Mouse (Mus musculus): Measurements from ENCODE around the gene Uchl1. TPM values are rescaled to one million over a fixed set of nuclear protein-coding genes. Genes with fewer than 3 reads are reported as not detected.

Gene Uchl1
- polyA plus RNA-seq, 1 experiment from 2014 or later, result 1,858 TPM

GRCm38 (mm10) chr5:66718880-66719279, 43.0 kb downstream of the Uchl1 start:
- no peak for ATAC-seq

GRCm38 (mm10) chr5:66720921-66721320, 45.0 kb downstream of the Uchl1 start:
- Histone ChIP-seq H3K9ac (ENCODE audit: low read depth, low read length) (no peak overlapping the region), H3K27ac (ENCODE audit: low read depth, low read length) (no peak overlapping the region), H3K4me3 (ENCODE audit: low read length) (no peak overlapping the region), H3K9me3 (ENCODE audit: control insufficient read depth, low read length) (no peaks in the 10 kb centered on the region), H3K4me1 (ENCODE audit: control insufficient read depth, insufficient read depth, low read depth, low read length) (no peaks in the 10 kb centered on the region), H3K36me3 (ENCODE audit: control insufficient read depth, insufficient read depth, low read length) (no peaks in the 10 kb centered on the region), H3K4me2 (ENCODE audit: low read length) (no peak overlapping the region), H3K27me3 (replicated peaks; ENCODE audit: control insufficient read depth, insufficient read depth, low read length) (no peaks in the 10 kb centered on the region)
- 16% methylated on average over 5 of the region's 5 CpGs for WGBS
- ATAC-seq, result no peak

More at GRCm38 (mm10) chr5:66718880-66719279, 43.0 kb downstream of the Uchl1 start:
- no peaks in the 10 kb centered on the region for H3K4me1 ChIP-seq (ENCODE audit: control insufficient read depth, insufficient read depth, low read depth, low read length)
- H3K4me3 ChIP-seq (ENCODE audit: low read length), result no peak overlapping the region
- no peak overlapping the region for H3K4me2 ChIP-seq (ENCODE audit: low read length)
- H3K27ac ChIP-seq (ENCODE audit: low read depth, low read length), result no peak overlapping the region
- H3K36me3 ChIP-seq (ENCODE audit: control insufficient read depth, insufficient read depth, low read length), result no peaks in the 10 kb centered on the region
- no peak overlapping the region for H3K9ac ChIP-seq (ENCODE audit: low read depth, low read length)
- H3K9me3 ChIP-seq (ENCODE audit: control insufficient read depth, low read length), result no peaks in the 10 kb centered on the region
- WGBS, result 73% methylated on average over 7 of the region's 7 CpGs
- H3K27me3 ChIP-seq (replicated peaks; ENCODE audit: control insufficient read depth, insufficient read depth, low read length), result no peaks in the 10 kb centered on the region

- Histone ChIP-seq H3K27ac (ENCODE audit: low read depth, low read length) (no peak overlapping the region), H3K4me2 (ENCODE audit: low read length) (no peak overlapping the region), H3K4me3 (ENCODE audit: low read length) (no peak overlapping the region), H3K4me1 (ENCODE audit: control insufficient read depth, insufficient read depth, low read depth, low read length) (no peaks in the 10 kb centered on the region), H3K27me3 (replicated peaks; ENCODE audit: control insufficient read depth, insufficient read depth, low read length) (no peaks in the 10 kb centered on the region), H3K9ac (ENCODE audit: low read depth, low read length) (no peak overlapping the region), H3K9me3 (ENCODE audit: control insufficient read depth, low read length) (no peaks in the 10 kb centered on the region), H3K36me3 (ENCODE audit: control insufficient read depth, insufficient read depth, low read length) (no peaks in the 10 kb centered on the region)
- WGBS, result 69% methylated on average over 9 of the region's 9 CpGs
- ATAC-seq, result no peak
Observed at GRCm38 (mm10) chr5:66722586-66722985, 46.7 kb downstream of the Uchl1 start.

GRCm38 (mm10) chr5:66723037-66723436, 47.1 kb downstream of the Uchl1 start:
- H3K36me3 ChIP-seq (ENCODE audit: control insufficient read depth, insufficient read depth, low read length), result no peaks in the 10 kb centered on the region
- WGBS, result 45% methylated on average over 4 of the region's 4 CpGs
- no peak for ATAC-seq
- no peaks in the 10 kb centered on the region for H3K27me3 ChIP-seq (replicated peaks; ENCODE audit: control insufficient read depth, insufficient read depth, low read length)
- no peak overlapping the region for H3K4me2 ChIP-seq (ENCODE audit: low read length)
- H3K9me3 ChIP-seq (ENCODE audit: control insufficient read depth, low read length), result no peaks in the 10 kb centered on the region
- H3K27ac ChIP-seq (ENCODE audit: low read depth, low read length), result no peak overlapping the region
- no peaks in the 10 kb centered on the region for H3K4me1 ChIP-seq (ENCODE audit: control insufficient read depth, insufficient read depth, low read depth, low read length)
- H3K9ac ChIP-seq (ENCODE audit: low read depth, low read length), result no peak overlapping the region
- H3K4me3 ChIP-seq (ENCODE audit: low read length), result no peak overlapping the region

- no peaks in the 10 kb centered on the region for H3K36me3 ChIP-seq (ENCODE audit: control insufficient read depth, insufficient read depth, low read length)
- H3K4me2 ChIP-seq (ENCODE audit: low read length), result no peak overlapping the region
- no peak for ATAC-seq
- no peaks in the 10 kb centered on the region for H3K9me3 ChIP-seq (ENCODE audit: control insufficient read depth, low read length)
- WGBS, result 81% methylated on average over 3 of the region's 3 CpGs
- H3K4me1 ChIP-seq (ENCODE audit: control insufficient read depth, insufficient read depth, low read depth, low read length), result no peaks in the 10 kb centered on the region
- no peaks in the 10 kb centered on the region for H3K27me3 ChIP-seq (replicated peaks; ENCODE audit: control insufficient read depth, insufficient read depth, low read length)
- H3K4me3 ChIP-seq (ENCODE audit: low read length), result no peak overlapping the region
- no peak overlapping the region for H3K27ac ChIP-seq (ENCODE audit: low read depth, low read length)
- H3K9ac ChIP-seq (ENCODE audit: low read depth, low read length), result no peak overlapping the region
Observed at GRCm38 (mm10) chr5:66723626-66724025, 47.7 kb downstream of the Uchl1 start.

- no peaks in the 10 kb centered on the region for H3K9me3 ChIP-seq (ENCODE audit: control insufficient read depth, low read length)
- peaks cover 3% of the 10 kb centered on the region for H3K4me1 ChIP-seq (ENCODE audit: control insufficient read depth, insufficient read depth, low read depth, low read length)
- ATAC-seq, result no peak
- no peaks in the 10 kb centered on the region for H3K36me3 ChIP-seq (ENCODE audit: control insufficient read depth, insufficient read depth, low read length)
- no peak overlapping the region for H3K27ac ChIP-seq (ENCODE audit: low read depth, low read length)
- H3K4me3 ChIP-seq (ENCODE audit: low read length), result no peak overlapping the region
- 91% methylated on average over 4 of the region's 4 CpGs for WGBS
- H3K27me3 ChIP-seq (replicated peaks; ENCODE audit: control insufficient read depth, insufficient read depth, low read length), result no peaks in the 10 kb centered on the region
- H3K9ac ChIP-seq (ENCODE audit: low read depth, low read length), result no peak overlapping the region
- no peak overlapping the region for H3K4me2 ChIP-seq (ENCODE audit: low read length)
Observed at GRCm38 (mm10) chr5:66729306-66729705, 53.4 kb downstream of the Uchl1 start.

- no peak overlapping the region for H3K9ac ChIP-seq (ENCODE audit: low read depth, low read length)
- H3K36me3 ChIP-seq (ENCODE audit: control insufficient read depth, insufficient read depth, low read length), result no peaks in the 10 kb centered on the region
- peak overlapping the region; percentile 27 for H3K4me2 ChIP-seq (ENCODE audit: low read length)
- no peaks in the 10 kb centered on the region for H3K9me3 ChIP-seq (ENCODE audit: control insufficient read depth, low read length)
- peak overlapping the region; percentile 39; the same call in 1 of the 2 replicates for H3K27ac ChIP-seq (ENCODE audit: low read depth, low read length)
- H3K4me1 ChIP-seq (ENCODE audit: control insufficient read depth, insufficient read depth, low read depth, low read length), result peaks cover 3% of the 10 kb centered on the region
- ATAC-seq, result peak; percentile 95
- 17% methylated on average over 11 of the region's 11 CpGs for WGBS
- H3K4me3 ChIP-seq (ENCODE audit: low read length), result no peak overlapping the region
- H3K27me3 ChIP-seq (replicated peaks; ENCODE audit: control insufficient read depth, insufficient read depth, low read length), result no peaks in the 10 kb centered on the region
Observed at GRCm38 (mm10) chr5:66730621-66731301, 54.9 kb downstream of the Uchl1 start.

- no peak for ATAC-seq
- Histone ChIP-seq H3K4me3 (ENCODE audit: low read length) (no peak overlapping the region), H3K4me2 (ENCODE audit: low read length) (peak overlapping the region; percentile 27), H3K4me1 (ENCODE audit: control insufficient read depth, insufficient read depth, low read depth, low read length) (peaks cover 3% of the 10 kb centered on the region), H3K27ac (ENCODE audit: low read depth, low read length) (peak overlapping the region; percentile 39; the same call in 1 of the 2 replicates), H3K9ac (ENCODE audit: low read depth, low read length) (no peak overlapping the region), H3K36me3 (ENCODE audit: control insufficient read depth, insufficient read depth, low read length) (no peaks in the 10 kb centered on the region), H3K9me3 (ENCODE audit: control insufficient read depth, low read length) (no peaks in the 10 kb centered on the region), H3K27me3 (replicated peaks; ENCODE audit: control insufficient read depth, insufficient read depth, low read length) (no peaks in the 10 kb centered on the region)
- 22% methylated on average over 1 of the region's 1 CpGs for WGBS
Observed at GRCm38 (mm10) chr5:66731302-66731697, 55.4 kb downstream of the Uchl1 start.

GRCm38 (mm10) chr5:66733556-66733955, 57.7 kb downstream of the Uchl1 start:
- H3K27me3 ChIP-seq (replicated peaks; ENCODE audit: control insufficient read depth, insufficient read depth, low read length), result no peaks in the 10 kb centered on the region
- peaks cover 3% of the 10 kb centered on the region for H3K4me1 ChIP-seq (ENCODE audit: control insufficient read depth, insufficient read depth, low read depth, low read length)
- no peaks in the 10 kb centered on the region for H3K36me3 ChIP-seq (ENCODE audit: control insufficient read depth, insufficient read depth, low read length)
- WGBS, result 95% methylated on average over 1 of the region's 1 CpGs
- H3K9me3 ChIP-seq (ENCODE audit: control insufficient read depth, low read length), result no peaks in the 10 kb centered on the region
- ATAC-seq, result no peak
- H3K4me2 ChIP-seq (ENCODE audit: low read length), result no peak overlapping the region
- H3K9ac ChIP-seq (ENCODE audit: low read depth, low read length), result no peak overlapping the region
- H3K4me3 ChIP-seq (ENCODE audit: low read length), result no peak overlapping the region
- H3K27ac ChIP-seq (ENCODE audit: low read depth, low read length), result no peak overlapping the region

Measured in hindbrain, embryonic 16.5 days (tissue).